Mouse (Mus musculus) hindbrain, postnatal 0 days (tissue): ENCODE measurements around the gene Eef1g. TPM values are rescaled to one million over a fixed set of nuclear protein-coding genes. Genes with fewer than 3 reads are reported as not detected.

ENCODE experiments used
- ATAC-seq: fragments of 200-750 bp; cut with Nextera tagmentation; 2 replicates; pipeline ENCODE4 v1.8.0; 2017; ENCODE audit warnings: mild to moderate bottlenecking, moderate TSS enrichment, moderate library complexity
- DNase-seq: peaks from one replicate; pipeline ENCODE4 v3.0.0-alpha.2; 2015; ENCODE audit warnings: low spot score
- H3K27ac ChIP-seq: fragments of 300-500 bp; sonication (generic); 2 replicates; pipeline ENCODE4 v1.5.1; 2014; ENCODE audit warnings: mild to moderate bottlenecking
- H3K27me3 ChIP-seq: fragments of 300-500 bp; sonication (generic); 2 replicates; pipeline ENCODE4 v1.6.1; 2014; ENCODE audit warnings: low read length, mixed read lengths; ENCODE audit not compliant: insufficient read depth
- H3K36me3 ChIP-seq: fragments of 300-500 bp; sonication (generic); 2 replicates; pipeline ENCODE4 v1.6.1; 2014; ENCODE audit warnings: low read length, mixed read lengths; ENCODE audit not compliant: insufficient read depth
- H3K4me1 ChIP-seq: fragments of 300-500 bp; sonication (generic); 2 replicates; pipeline ENCODE4 v1.6.1; 2014; ENCODE audit warnings: antibody characterized with exemption, low read length, mixed read lengths; ENCODE audit not compliant: insufficient read depth
- H3K4me2 ChIP-seq: fragments of 300-500 bp; sonication (generic); 2 replicates; pipeline ENCODE4 v1.6.1; 2014; ENCODE audit warnings: low read depth, mild to moderate bottlenecking, low read length, moderate library complexity, mixed read lengths
- H3K4me3 ChIP-seq: fragments of 300-500 bp; sonication (generic); 2 replicates; pipeline ENCODE4 v1.5.1; 2014; ENCODE audit warnings: low read length
- H3K9ac ChIP-seq: fragments of 300-500 bp; sonication (generic); replicated peaks from 2 replicates; pipeline ENCODE4 v1.6.1; 2014; ENCODE audit warnings: mild to moderate bottlenecking, low read length, moderate library complexity, mixed read lengths
- H3K9me3 ChIP-seq: fragments of 300-500 bp; sonication (generic); 2 replicates; pipeline ENCODE4 v1.6.1; 2016; ENCODE audit warnings: low read length, mixed read lengths
- CTCF ChIP-seq: IDR thresholded peaks from 2 replicates; pipeline ENCODE4 v1.5.1; 2016; ENCODE audit warnings: antibody characterized with exemption, control low read depth, low read depth
- WGBS: fragments of 180-500 bp; shearing (Covaris S2); extraction: QIAGEN DNeasy Blood & Tissue Kit; methylation state at CpG from one replicate; pipeline ENCODE4 v1.1.7; 2014; 5-methylcytosine and 5-hydroxymethylcytosine counted together
- polyA plus RNA-seq: library from polyadenylated mRNA; unstranded; fragments of >200 nt; fragmentation: Nextera tagmentation; extraction: Ambion mirVana; gene quantifications from 2 replicates; pipeline ENCODE4 v1.2.1, GENCODE M21; 2015
- total RNA-seq: library from RNA; depleted of rRNA; stranded (reverse); fragments of >200 nt; gene quantifications from 2 replicates; pipeline ENCODE4 v1.2.3, GENCODE M21; 2014

The Eef1g gene
- total and polyA plus RNA-seq, 2 experiments from 2014 or later = 256 to 469 TPM

DNA sequence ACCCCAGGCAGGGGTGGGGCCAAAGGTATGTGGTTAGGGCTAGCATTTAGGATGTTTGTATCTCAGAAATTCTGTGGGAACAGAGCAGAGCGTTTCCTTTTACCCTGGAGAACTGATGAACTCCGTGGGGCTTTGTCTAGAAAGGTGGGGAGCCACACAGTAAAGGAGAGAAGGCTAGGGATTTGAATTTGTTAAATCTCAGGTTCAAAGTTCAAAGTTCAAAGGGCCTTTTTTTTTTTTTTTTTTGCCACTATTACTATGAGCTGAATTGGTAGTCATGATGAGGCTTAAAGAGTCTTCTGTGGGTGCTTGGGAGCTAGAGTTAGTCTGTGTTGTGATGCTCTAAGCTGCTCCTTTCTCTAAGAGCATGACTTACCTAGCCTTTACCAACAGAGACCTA, 30.1 kb upstream of the Eef1g start:
- Histone ChIP-seq H3K4me3 (no peak overlapping the region), H3K36me3 (no peaks in the 10 kb centered on the region), H3K9ac (0 out of 2 replicates have a peak overlapping the region, but pooled peaks have one; percentile 5), H3K9me3 (no peaks in the 10 kb centered on the region), H3K4me1 (no peaks in the 10 kb centered on the region), H3K27ac (no peak overlapping the region), H3K4me2 (no peak overlapping the region), H3K27me3 (no peaks in the 10 kb centered on the region)
- WGBS = 84% methylated on average over 2 of the region's 2 CpGs
- ATAC-seq (no peak), DNase-seq (no peak)
- TF ChIP-seq CTCF = no peak

GRCm38 (mm10) chr19:8940526-8941133, 26.2 kb upstream of the Eef1g start:
- H3K9ac ChIP-seq = no peak overlapping the region; the same call in 1 of the 2 replicates
- H3K36me3 ChIP-seq = peaks cover 8% of the 10 kb centered on the region; the same call in 1 of the 2 replicates
- no peak for ATAC-seq
- no peaks in the 10 kb centered on the region for H3K27me3 ChIP-seq
- 0 out of 2 replicates have a peak, but pooled peaks cover 11% of the 10 kb centered on the region for H3K4me1 ChIP-seq
- H3K9me3 ChIP-seq = no peaks in the 10 kb centered on the region
- DNase-seq = no peak
- no peak overlapping the region for H3K4me3 ChIP-seq
- WGBS = 81% methylated on average over 15 of the region's 15 CpGs
- H3K27ac ChIP-seq = no peak overlapping the region
- peak overlapping the region; percentile 60; the same call in 1 of the 2 replicates for H3K4me2 ChIP-seq
- TF ChIP-seq CTCF = no peak

DNA sequence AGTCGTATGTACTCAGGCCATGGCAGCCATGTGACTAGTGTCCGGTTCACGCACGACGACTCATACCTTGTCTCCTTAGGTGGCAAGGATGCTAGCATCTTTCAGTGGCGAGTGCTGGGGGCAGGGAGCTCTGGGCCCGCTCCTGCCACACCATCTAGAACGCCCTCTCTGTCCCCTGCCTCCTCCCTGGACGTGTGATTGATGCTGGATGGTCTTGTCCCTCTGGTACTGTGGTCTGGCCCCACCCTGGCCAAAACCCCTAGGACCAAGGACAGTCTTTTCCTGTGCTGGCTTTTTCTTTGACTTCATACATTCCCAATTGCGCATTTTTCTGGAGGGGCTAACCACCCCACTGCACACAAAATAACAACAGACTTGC, 25.7 kb upstream of the Eef1g start:
- peaks cover 11% of the 10 kb centered on the region; the same call in 1 of the 2 replicates for H3K36me3 ChIP-seq
- WGBS = 37% methylated on average over 10 of the region's 10 CpGs

DNA sequence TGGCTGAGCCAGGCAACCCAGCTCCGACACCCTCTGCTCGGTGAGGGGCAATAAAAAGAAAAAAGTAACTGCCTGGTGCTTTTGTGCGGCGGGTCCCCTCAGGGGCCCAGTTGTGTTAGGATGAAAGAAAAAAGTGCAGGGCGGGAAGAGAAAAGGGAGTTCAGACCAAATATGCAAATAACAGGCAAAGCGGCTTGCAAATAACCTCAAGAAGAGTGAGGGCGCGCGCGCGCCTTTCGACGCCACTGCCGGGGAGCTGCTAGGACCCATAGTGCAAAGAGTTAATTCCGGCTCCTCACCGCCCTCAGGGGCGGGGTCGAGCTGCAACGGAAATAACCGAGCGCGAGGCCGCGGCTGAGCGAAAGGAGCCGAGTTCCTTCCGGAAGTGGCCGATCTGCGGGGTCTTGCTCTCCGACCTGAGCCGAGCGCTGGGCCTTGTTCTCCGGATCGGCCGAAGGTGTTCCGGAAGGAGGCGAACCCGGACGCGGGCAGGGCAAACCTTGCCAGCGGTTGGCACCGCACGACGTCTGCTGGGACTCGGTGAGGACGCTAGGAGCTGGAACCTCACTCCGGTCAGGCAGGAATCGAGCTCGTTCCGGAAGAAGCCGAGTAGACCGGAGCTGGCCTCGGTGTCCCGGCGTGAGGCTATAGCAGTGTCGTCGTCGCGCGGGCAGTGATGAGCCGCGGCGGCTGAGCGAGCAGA, 25.2 kb upstream of the Eef1g start, which contains the start of gene Mta2:
Mta2 (plus strand) TSS at position 361 of the 703 bp plus-strand sequence.
- Histone ChIP-seq H3K27me3 (no peaks in the 10 kb centered on the region), H3K4me1 (0 out of 2 replicates have a peak, but pooled peaks cover 11% of the 10 kb centered on the region), H3K27ac (peak within 1 kb of the TSS; percentile 97), H3K9ac (peak within 1 kb of the TSS; percentile 94), H3K36me3 (peaks cover 16% of the 10 kb centered on the region; the same call in 1 of the 2 replicates), H3K4me2 (peak within 1 kb of the TSS; percentile 60), H3K4me3 (peak within 1 kb of the TSS; percentile 62), H3K9me3 (no peaks in the 10 kb centered on the region)
- ATAC-seq (peak; percentile 96), DNase-seq (peak; percentile 99)
- WGBS = under 1% methylated on average over 64 of the region's 64 CpGs
- TF ChIP-seq CTCF = no peak; the same call in 1 of the 2 replicates

More for the DNA sequence above, 25.7 kb upstream of the Eef1g start:
- Histone ChIP-seq H3K4me2 (peak overlapping the region; percentile 60), H3K4me3 (peak overlapping the region; percentile 62), H3K9me3 (no peaks in the 10 kb centered on the region), H3K9ac (peak overlapping the region; percentile 94; the same call in 1 of the 2 replicates), H3K4me1 (0 out of 2 replicates have a peak, but pooled peaks cover 11% of the 10 kb centered on the region), H3K27me3 (no peaks in the 10 kb centered on the region), H3K27ac (peak overlapping the region; percentile 70; the same call in 1 of the 2 replicates)
- DNase-seq (no peak), ATAC-seq (peak; percentile 2)
- TF ChIP-seq CTCF = no peak

DNA sequence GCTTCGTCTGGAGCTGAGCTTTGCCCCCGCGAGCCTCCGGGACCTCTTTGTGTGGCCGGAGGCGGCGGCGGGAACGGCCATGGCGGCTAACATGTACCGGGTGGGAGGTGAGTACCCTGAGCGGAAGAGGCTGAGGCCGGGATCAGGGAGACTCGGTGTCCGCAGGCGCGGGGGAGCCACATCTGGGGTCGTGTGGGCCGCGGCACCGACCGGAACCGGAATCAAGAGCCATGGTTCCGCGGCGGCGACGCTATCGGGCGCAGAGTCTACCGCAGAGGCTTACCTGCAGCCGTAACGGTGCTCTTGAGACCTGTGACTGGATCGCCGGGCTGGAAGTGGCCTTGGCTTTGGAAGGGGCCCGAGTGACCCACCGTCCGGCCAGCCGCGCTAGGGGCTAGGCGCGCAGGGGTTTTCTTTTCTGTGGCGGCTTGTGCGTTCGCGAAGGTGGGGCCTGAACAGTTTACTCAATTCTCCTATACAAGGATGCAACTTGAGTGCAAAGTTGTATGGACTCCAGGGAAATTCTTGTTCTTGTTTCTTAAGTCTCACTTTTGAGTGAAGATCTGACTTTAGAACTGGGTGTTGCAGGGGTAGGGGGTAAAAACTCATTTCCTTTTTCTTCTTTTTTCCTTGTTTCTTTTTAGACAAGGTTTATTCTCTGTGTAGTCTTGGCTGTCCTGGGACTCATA, 24.4 kb upstream of the Eef1g start:
- H3K4me1 ChIP-seq = 0 out of 2 replicates have a peak, but pooled peaks cover 11% of the 10 kb centered on the region
- peak overlapping the region; percentile 94 for H3K9ac ChIP-seq
- no peak for TF ChIP-seq CTCF
- H3K36me3 ChIP-seq = peaks cover 23% of the 10 kb centered on the region
- H3K9me3 ChIP-seq = no peaks in the 10 kb centered on the region
- peak overlapping the region; percentile 60 for H3K4me2 ChIP-seq
- peak overlapping the region; percentile 62 for H3K4me3 ChIP-seq
- peak; percentile 58 for ATAC-seq
- 0% methylated on average over 46 of the region's 46 CpGs for WGBS
- H3K27me3 ChIP-seq = no peaks in the 10 kb centered on the region
- H3K27ac ChIP-seq = peak overlapping the region; percentile 97
- DNase-seq = peak; percentile 61

- Histone ChIP-seq H3K27me3 (no peaks in the 10 kb centered on the region), H3K4me2 (peak overlapping the region; percentile 60), H3K9me3 (no peaks in the 10 kb centered on the region), H3K36me3 (peaks cover 29% of the 10 kb centered on the region), H3K9ac (peak overlapping the region; percentile 94), H3K27ac (no peak overlapping the region), H3K4me1 (0 out of 2 replicates have a peak, but pooled peaks cover 11% of the 10 kb centered on the region), H3K4me3 (peak overlapping the region; percentile 62)
- ATAC-seq (no peak), DNase-seq (no peak)
- 57% methylated on average over 2 of the region's 2 CpGs for WGBS
- no peak for TF ChIP-seq CTCF
Observed at GRCm38 (mm10) chr19:8943047-8943446, 23.8 kb upstream of the Eef1g start.
